Mouse (Mus musculus): ENCODE measurements at regions not wholly inside any gene's neighbourhood (a gene's known extent, or its start where the extent isn't known, plus 50 kb on each side); places are given as distances from the start of the nearest gene placed in this dataset.

DNA sequence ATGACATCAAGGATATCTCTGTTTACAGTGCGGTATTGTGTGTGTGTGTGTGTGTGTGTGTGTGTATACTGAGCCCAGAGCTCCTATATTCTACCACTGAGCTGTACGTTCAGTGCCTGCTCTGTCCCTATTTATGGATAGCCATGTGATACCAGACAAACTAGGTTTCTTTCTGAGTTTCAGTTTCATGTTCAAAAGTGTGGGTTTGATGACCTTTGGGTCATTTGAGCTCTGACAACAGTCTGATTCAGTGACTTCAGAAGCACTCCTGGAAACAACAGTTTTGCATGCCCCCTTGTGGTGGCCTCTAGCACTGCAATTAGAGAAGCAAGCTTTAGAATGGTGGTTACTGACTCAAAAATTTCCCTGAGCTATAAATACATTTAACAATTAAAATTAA, 50.9 kb upstream of the Tent2 start:
- ATAC-seq (ENCODE audit: extremely low read depth, insufficient number of reproducible peaks, low FRiP score, poor library complexity, severe bottlenecking): peak; percentile 94

GRCm38 (mm10) chr13:93248711-93249110, 50.7 kb upstream of the Homer1 start:
- ATAC-seq (ENCODE audit: extremely low read depth, insufficient number of reproducible peaks, low FRiP score, poor library complexity, severe bottlenecking): peak; percentile 39; the same call in 1 of the 2 replicates
